Mouse (Mus musculus): ENCODE results near the gene Hamp2. TPM values are rescaled to one million over a fixed set of nuclear protein-coding genes. Genes with fewer than 3 reads are reported as not detected.
"Not testable (repeated sequence)": the region's sequence is repeated elsewhere in the genome, so short reads cannot be mapped to it uniquely, and the experiment has no call there.

The Hamp2 gene
- not detected in 2 replicates for polyA plus RNA-seq (2016; fragmentation: Nextera tagmentation; extraction: Ambion mirVana)

DNA sequence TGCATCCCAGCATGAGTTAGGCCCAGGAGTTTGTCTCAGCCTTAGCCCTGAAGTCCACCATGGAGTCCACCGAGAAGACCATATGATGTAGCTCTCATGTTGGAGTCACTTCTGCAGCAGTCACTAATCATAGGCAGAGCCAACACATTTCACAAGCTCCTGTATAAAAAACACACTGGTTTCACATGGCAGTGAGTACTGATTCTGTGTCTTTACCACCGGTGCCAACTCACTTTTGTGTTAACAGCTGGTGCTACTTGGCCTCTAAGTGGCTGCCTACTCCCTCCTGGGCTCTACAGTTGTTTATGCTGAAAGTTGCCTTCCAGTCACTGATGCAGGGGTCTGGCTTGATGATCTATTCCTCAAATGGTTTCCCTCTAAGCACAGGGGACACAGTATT is at the start of gene Hamp2:
TSS of gene Hamp2 (minus strand) at position 101 of the 400 bp plus-strand sequence.
- not testable (repeated sequence) for DNase-seq (ENCODE audit: low spot score); H3K4me1 ChIP-seq; H3K27ac ChIP-seq; H3K9me3 ChIP-seq (replicated peaks); H3K27me3 ChIP-seq (ENCODE audit: low read depth, poor library complexity, severe bottlenecking); H3K4me3 ChIP-seq; H3K36me3 ChIP-seq
- 80% methylated on average over 2 of the region's 2 CpGs for WGBS

DNA sequence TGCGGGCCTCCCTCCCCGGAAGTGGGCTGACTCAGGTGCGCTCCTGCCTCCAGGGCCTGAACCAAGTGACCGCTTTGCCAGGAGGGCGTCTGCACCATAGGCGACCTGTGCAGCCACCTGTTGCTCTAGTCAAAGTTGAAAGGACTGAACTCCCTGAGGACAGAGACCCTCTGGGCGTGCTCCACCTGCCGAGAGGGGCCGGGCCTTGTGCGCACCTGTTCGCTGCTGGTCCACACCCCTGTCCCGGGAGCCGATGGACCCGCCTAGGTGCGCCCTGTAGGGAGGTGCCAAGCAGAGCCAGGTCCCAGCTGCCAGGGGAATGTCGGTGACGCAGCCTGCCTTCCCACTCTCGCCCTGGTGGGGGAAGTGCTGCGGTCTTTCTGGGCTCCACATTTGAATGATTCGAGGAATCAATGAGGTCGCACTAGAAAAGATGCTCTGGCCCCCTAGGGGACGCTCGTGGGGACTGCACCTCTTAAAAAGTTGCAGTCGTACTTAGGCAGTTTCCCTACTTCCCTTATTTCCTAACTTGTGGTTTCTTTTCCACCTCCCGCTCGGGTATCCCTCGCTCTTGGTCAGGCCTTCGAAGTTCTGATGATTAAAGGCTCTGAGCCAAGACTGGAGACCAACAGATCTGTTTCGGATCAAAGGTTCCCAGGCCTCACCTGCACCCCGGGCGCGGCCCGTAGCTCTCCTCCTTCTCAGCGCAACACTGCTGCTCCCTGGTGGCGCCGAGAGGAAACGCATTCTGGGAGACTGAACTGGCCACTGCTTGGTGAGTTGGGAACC is 49.2 kb upstream of the Hamp2 start, which contains the start of gene Fam187b:
TSS of gene Fam187b (plus strand) at position 290 of the 789 bp plus-strand sequence.
- Histone ChIP-seq H3K36me3 (peaks cover 4% of the 10 kb centered on the region; the same call in 1 of the 2 replicates), H3K4me3 (peak within 1 kb of the TSS; percentile 50), H3K27me3 (ENCODE audit: low read depth, poor library complexity, severe bottlenecking) (peaks cover 25% of the 10 kb centered on the region), H3K9me3 (replicated peaks) (no peaks in the 10 kb centered on the region), H3K4me1 (peaks cover 24% of the 10 kb centered on the region), H3K27ac (peak within 1 kb of the TSS; percentile 75)
- DNase-seq (ENCODE audit: low spot score) = peak; percentile 89
- under 1% methylated on average over 37 of the region's 37 CpGs for WGBS

DNA sequence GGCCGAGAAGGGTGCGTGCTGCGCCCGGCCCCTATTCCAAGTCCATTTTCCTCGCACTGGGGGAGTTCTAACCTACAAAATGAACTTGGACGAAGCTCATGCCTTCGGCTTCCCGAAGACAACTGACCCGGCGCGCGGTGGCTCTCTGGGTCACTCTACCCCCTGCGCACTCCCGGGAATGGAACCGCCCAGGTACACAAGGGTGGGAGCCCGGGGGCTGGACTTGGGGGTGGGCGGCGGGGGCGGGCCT is 48.7 kb upstream of the Hamp2 start, which contains the start of gene Lsr:
TSS of gene Lsr (minus strand) at position 214 of the 250 bp plus-strand sequence.
- peak within 1 kb of the TSS; percentile 50 for H3K4me3 ChIP-seq
- peak within 1 kb of the TSS; percentile 75 for H3K27ac ChIP-seq
- H3K36me3 ChIP-seq = peaks cover 4% of the 10 kb centered on the region; the same call in 1 of the 2 replicates
- peaks cover 25% of the 10 kb centered on the region for H3K4me1 ChIP-seq
- H3K9me3 ChIP-seq (replicated peaks) = no peaks in the 10 kb centered on the region
- DNase-seq (ENCODE audit: low spot score) = peak; percentile 70
- peaks cover 25% of the 10 kb centered on the region for H3K27me3 ChIP-seq (ENCODE audit: low read depth, poor library complexity, severe bottlenecking)
- under 1% methylated on average over 19 of the region's 19 CpGs for WGBS

DNA sequence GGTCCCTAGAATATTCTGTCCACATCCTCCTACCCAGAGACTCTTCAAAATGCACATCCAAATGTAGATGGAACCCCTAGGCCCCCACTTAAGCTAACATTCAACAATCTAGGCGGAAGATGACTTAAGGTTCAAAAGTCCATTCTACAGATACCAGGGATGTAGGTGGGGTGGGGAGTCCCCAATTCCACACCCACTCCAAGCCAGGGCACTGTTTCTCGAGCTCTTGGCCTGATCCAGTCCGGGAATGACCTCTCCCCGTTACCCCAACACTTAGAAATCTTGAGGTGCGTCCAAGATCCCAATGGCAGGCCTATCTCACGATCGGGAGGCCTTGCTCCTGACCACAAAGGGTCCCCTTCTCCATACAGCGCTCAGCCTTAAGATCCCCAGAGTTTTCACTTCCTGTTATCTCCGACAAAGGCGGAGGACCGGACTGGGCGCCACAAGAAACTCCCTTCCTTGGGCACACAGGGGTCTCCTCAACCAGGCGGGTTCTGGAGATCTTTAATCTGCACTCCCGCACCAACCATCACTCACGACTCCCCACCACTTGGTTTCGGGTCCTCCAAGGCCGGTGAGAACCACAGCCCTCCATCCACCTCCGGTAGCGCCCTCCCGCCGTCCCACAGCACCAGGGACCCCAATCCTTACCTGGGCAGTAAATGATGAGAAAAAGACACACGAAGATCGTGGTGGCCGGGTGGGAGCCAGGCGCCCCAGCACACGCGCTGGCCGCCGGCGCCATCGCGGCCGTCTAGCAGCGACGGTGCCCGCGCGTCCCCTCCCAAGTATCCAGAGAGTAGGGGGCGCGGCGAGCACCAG is 48.2 kb upstream of the Hamp2 start:
- peaks cover 25% of the 10 kb centered on the region for H3K27me3 ChIP-seq (ENCODE audit: low read depth, poor library complexity, severe bottlenecking)
- H3K27ac ChIP-seq = peak overlapping the region; percentile 74
- H3K9me3 ChIP-seq (replicated peaks) = no peaks in the 10 kb centered on the region
- WGBS = 4% methylated on average over 41 of the region's 41 CpGs
- H3K4me3 ChIP-seq = peak overlapping the region; percentile 50
- H3K4me1 ChIP-seq = peaks cover 26% of the 10 kb centered on the region
- peaks cover 4% of the 10 kb centered on the region; the same call in 1 of the 2 replicates for H3K36me3 ChIP-seq
- no peak for DNase-seq (ENCODE audit: low spot score)

DNA sequence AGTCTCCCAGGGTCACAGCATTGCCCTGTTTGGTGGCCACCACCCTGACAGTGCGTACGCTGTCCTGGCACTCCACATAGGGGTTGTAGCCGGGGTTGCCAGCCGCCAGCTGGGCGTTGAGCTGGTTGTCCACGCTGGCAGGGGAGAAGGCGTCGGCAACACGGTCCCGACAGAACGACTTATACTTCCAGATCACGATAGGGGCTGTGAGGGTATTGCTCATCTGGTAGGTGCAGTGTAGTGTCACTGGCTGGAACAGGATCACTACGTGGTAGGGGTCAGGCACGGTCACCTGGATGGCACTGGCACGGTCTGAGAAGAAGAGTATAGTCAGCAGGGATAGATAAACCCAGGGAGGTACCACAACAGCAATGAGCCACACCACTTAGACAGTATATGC is 47.4 kb upstream of the Hamp2 start:
- Histone ChIP-seq H3K27ac (no peak overlapping the region), H3K4me3 (peak overlapping the region; percentile 20; the same call in 1 of the 2 replicates), H3K36me3 (peaks cover 4% of the 10 kb centered on the region; the same call in 1 of the 2 replicates), H3K9me3 (replicated peaks) (no peaks in the 10 kb centered on the region), H3K4me1 (peaks cover 33% of the 10 kb centered on the region), H3K27me3 (ENCODE audit: low read depth, poor library complexity, severe bottlenecking) (peaks cover 25% of the 10 kb centered on the region)
- no peak for DNase-seq (ENCODE audit: low spot score)
- 86% methylated on average over 15 of the region's 15 CpGs for WGBS

DNA sequence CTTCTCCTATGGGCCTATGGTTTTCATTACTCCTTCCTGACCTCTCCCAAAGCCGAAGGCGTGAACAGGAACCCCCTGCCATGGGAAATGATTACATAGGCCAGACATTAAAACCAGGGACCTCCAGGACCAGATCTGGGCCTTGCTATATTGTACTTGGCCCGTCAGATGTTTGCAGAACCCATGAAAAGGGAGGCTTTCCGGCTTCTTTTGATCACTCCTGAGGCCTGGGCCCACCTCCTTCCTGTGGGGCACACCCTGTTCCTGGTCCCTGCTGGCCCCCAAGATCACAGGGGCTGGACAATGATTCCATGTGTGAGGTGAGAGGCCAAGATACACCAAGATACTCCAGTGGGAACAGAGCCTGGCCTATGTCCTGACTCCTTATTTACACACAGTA is 44.7 kb upstream of the Hamp2 start:
- no peaks in the 10 kb centered on the region for H3K9me3 ChIP-seq (replicated peaks)
- no peak overlapping the region for H3K27ac ChIP-seq
- no peak overlapping the region for H3K4me3 ChIP-seq
- WGBS = 78% methylated on average over 4 of the region's 4 CpGs
- no peak for DNase-seq (ENCODE audit: low spot score)
- H3K4me1 ChIP-seq = peaks cover 33% of the 10 kb centered on the region
- H3K36me3 ChIP-seq = peaks cover 8% of the 10 kb centered on the region; the same call in 1 of the 2 replicates
- peaks cover 25% of the 10 kb centered on the region for H3K27me3 ChIP-seq (ENCODE audit: low read depth, poor library complexity, severe bottlenecking)

DNA sequence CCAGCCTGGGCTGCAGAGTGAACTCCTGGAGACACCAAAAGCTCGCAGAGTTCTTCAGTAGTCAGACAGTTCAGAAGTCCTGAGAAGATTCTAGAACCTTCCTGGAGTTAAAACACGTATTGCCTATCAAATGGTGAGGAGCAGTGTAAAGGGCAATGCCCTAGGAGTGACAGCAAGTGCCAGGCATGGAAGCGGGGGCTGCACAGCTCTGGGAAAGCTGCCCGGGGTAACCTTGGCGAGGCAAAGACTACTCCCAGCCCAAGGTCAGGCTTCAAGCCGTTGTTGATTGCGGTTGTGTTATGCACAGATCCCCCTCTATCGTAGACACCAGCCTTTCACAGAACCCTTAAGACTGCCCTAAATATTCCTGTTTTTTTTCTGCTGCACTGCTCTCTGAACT is 44.1 kb upstream of the Hamp2 start:
- no peak for DNase-seq (ENCODE audit: low spot score)
- Histone ChIP-seq H3K27me3 (ENCODE audit: low read depth, poor library complexity, severe bottlenecking) (peaks cover 24% of the 10 kb centered on the region), H3K36me3 (peaks cover 8% of the 10 kb centered on the region; the same call in 1 of the 2 replicates), H3K4me3 (no peak overlapping the region), H3K9me3 (replicated peaks) (no peaks in the 10 kb centered on the region), H3K27ac (no peak overlapping the region), H3K4me1 (peaks cover 32% of the 10 kb centered on the region)
- 93% methylated on average over 8 of the region's 8 CpGs for WGBS

DNA sequence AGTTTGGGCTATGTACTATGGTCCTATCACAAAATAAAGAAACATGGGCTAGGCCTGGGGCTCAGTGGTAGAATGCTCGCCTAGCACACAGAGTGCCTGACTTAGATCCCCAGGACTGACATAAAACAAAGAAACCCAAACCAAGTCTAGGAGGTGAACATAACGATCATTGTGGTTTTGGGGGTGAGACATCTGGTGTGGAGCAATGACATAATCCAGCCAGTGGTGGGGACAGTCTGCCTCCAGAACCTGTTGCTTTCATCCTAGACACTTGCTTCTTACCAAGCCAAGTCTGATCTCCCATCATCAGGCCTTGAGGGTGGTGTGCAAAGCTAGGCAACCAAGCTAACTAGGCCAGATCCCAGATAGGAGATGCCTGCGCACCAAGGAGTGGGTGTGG is 42.2 kb upstream of the Hamp2 start:
- WGBS = 82% methylated on average over 3 of the region's 3 CpGs
- peaks cover 11% of the 10 kb centered on the region; the same call in 1 of the 2 replicates for H3K36me3 ChIP-seq
- H3K9me3 ChIP-seq (replicated peaks) = no peaks in the 10 kb centered on the region
- no peak for DNase-seq (ENCODE audit: low spot score)
- H3K27ac ChIP-seq = 0 out of 2 replicates have a peak overlapping the region, but pooled peaks have one; percentile 3
- H3K27me3 ChIP-seq (ENCODE audit: low read depth, poor library complexity, severe bottlenecking) = peaks cover 4% of the 10 kb centered on the region
- H3K4me3 ChIP-seq = no peak overlapping the region
- peaks cover 19% of the 10 kb centered on the region for H3K4me1 ChIP-seq

DNA sequence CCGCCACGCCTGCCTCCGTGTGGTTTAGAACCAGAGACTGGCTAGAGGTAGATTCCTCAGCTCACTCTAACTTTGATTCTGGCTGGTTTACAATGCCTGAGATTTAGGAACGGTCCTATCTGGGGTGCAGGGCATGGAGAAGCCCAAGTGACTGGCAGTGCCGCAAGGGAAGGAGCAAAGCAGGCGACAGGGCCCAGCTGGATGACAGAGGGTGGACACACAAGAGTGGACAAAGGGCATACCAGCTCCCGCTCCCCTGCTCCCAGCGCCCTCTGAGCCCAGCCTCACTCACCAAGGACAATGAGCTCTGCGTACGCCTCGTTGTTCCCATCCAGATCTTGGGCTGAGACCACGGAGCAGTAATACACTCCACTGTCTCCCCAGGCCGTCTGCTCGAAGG is 41.2 kb upstream of the Hamp2 start:
- H3K27me3 ChIP-seq (ENCODE audit: low read depth, poor library complexity, severe bottlenecking) = no peaks in the 10 kb centered on the region
- peaks cover 19% of the 10 kb centered on the region for H3K4me1 ChIP-seq
- 0 out of 2 replicates have a peak overlapping the region, but pooled peaks have one; percentile 36 for H3K27ac ChIP-seq
- 91% methylated on average over 14 of the region's 14 CpGs for WGBS
- no peaks in the 10 kb centered on the region for H3K9me3 ChIP-seq (replicated peaks)
- DNase-seq (ENCODE audit: low spot score) = no peak
- H3K36me3 ChIP-seq = peaks cover 12% of the 10 kb centered on the region; the same call in 1 of the 2 replicates
- no peak overlapping the region for H3K4me3 ChIP-seq

DNA sequence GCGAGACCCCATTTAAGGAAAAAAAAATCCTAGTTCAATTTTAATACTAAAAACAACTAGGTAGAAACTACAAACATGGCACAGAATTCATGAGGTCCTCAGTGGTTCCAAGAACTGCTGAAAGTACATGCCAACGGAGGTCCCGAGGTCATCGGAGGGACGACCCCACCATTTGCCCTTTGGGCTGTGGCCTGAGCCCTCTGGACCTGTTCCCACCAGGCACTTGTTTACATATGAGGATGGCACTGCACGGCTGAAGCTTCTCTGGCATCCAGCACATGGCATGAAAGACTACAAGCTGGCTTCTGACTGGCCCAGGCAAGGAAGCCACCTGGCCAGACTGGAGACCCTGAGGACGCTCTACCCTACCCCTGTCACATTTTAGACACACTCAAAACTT is 39.9 kb upstream of the Hamp2 start:
- H3K4me3 ChIP-seq = no peak overlapping the region
- peaks cover 19% of the 10 kb centered on the region; the same call in 1 of the 2 replicates for H3K36me3 ChIP-seq
- H3K4me1 ChIP-seq = peaks cover 15% of the 10 kb centered on the region
- no peak for DNase-seq (ENCODE audit: low spot score)
- no peaks in the 10 kb centered on the region for H3K9me3 ChIP-seq (replicated peaks)
- no peaks in the 10 kb centered on the region for H3K27me3 ChIP-seq (ENCODE audit: low read depth, poor library complexity, severe bottlenecking)
- H3K27ac ChIP-seq = no peak overlapping the region
- WGBS = 90% methylated on average over 7 of the region's 7 CpGs

DNA sequence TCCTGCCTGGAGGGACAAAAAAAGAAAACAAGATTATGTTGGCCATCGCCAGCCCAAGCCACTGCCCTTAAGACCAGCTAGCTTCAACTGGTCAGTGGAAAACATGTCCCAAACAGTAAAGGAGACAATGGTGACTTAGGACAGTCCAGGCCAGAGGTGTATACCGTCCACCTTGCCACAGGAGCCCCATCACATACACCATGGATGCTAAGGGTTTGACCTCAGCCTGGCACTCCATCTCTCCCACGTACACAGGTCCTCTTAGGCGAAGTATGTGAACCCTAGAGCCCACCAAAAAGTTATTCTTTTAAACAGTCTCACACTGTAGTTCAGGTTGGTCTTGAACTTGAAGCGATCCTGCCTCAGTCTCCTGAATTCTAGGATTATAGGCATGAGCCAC is 38.4 kb upstream of the Hamp2 start:
- 93% methylated on average over 5 of the region's 5 CpGs for WGBS

DNA sequence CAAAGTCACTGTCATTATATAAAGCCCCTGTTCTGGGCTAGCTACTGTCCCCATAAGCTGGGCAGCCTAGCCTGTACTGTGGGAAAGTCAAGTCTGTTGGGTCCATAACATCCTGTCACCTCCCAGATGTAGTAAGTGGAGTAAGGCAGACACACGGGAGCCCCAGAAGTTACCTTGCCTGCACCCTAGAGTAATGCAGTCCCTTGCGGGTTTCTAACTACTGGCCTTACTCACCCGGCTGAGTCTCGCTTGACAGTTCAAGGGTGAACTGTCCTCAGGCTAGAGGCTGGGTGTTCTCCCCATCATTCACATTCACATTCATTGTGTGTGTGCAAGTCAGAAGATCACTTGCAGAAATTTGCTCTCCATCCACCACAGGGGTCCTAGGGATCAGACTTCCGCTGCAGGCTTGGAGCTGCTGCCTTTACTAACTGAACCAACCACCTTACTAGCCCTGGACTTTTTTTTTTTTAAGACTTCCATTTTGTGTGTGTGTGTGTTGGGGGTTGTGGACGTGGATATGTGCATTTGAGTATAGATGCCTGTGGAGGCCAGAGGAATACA is 35.4 kb upstream of the Hamp2 start:
- DNase-seq (ENCODE audit: low spot score) = no peak
- Histone ChIP-seq H3K27ac (no peak overlapping the region), H3K4me3 (no peak overlapping the region), H3K9me3 (replicated peaks) (no peaks in the 10 kb centered on the region), H3K27me3 (ENCODE audit: low read depth, poor library complexity, severe bottlenecking) (no peaks in the 10 kb centered on the region), H3K4me1 (peaks cover 19% of the 10 kb centered on the region), H3K36me3 (peaks cover 35% of the 10 kb centered on the region)
- WGBS = 90% methylated on average over 6 of the region's 6 CpGs

More for the DNA sequence above, 38.4 kb upstream of the Hamp2 start:
- Histone ChIP-seq H3K36me3 (peaks cover 34% of the 10 kb centered on the region), H3K9me3 (replicated peaks) (no peaks in the 10 kb centered on the region), H3K4me1 (peaks cover 16% of the 10 kb centered on the region), H3K27ac (no peak overlapping the region), H3K27me3 (ENCODE audit: low read depth, poor library complexity, severe bottlenecking) (no peaks in the 10 kb centered on the region), H3K4me3 (no peak overlapping the region)
- no peak for DNase-seq (ENCODE audit: low spot score)

Measured in limb, embryonic 10.5 days (tissue).